Mouse (Mus musculus): ENCODE results near the gene Jak2. TPM values are rescaled to one million over a fixed set of nuclear protein-coding genes. Genes with fewer than 3 reads are reported as not detected.

Gene Jak2
- polyA plus RNA-seq, 1 experiment from 2014 or later: 5.9 TPM

DNA sequence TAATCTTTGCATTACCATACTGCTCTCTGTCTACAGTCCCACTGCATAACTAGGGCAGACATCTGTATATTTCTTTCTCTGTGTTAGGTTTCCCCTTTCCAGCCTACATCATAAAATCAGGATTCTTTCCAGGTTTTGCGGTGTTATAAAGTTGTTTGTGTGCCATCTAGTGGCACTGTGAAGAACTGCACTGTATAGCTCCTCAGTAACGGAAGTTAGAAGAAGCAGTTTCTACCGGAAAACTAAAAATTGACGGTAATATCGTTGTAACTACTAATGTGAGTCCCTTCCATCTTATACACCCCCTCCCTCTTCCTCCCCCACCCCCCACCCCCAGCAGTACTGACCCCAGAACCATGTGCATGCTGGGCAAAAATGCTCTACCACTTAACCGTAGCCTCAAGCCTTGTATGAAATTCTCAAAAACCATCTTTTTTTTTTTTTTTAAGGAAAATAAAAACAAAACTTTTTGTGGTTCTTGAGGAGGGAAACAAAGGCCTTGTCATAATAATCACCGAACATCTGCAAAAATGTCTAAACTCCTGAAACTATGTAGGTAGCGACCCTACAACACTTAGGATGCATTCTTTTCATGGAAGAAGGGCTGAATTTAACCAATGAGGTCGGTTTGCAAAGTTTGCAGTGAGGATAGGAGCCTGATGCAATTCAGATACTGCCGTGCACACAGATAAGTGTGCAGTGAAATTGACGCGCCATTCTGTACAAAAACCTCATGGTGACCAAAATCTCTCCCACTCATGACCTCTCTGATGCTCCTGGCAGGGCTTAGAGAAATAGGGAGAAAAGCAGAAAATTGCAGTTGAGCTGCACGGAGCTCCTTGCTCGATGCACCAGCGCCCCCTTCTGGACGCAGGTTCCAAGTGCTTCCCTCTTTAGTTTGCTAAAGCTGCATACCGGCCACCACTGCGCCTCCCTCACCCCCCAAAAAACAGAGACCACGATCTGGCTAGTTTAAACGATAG lies 103.6 kb downstream of the Jak2 start:
- 2% methylated on average over 20 of the region's 20 CpGs for WGBS (ENCODE audit: insufficient replicate concordance)

DNA sequence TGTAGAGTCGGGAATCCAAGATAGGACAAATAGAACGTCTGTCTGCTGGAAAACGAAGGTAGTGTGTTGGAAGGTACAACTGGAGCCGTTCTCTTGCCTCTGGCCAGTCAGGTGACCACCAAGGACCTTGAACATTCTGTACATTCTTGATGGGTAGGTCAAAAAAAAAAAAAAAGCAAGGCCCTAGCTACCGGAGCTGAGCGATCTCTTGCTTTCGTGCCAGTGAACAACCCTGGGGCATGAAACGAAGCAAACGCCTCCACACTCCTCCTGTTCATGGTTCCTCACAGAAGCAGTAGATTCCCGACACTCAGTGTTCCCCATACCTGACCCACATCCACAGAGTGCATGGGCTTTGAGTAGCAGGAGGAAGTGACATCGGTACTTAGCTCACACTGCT lies 104.7 kb downstream of the Jak2 start:
- Histone ChIP-seq H3K9me3 (replicated peaks; ENCODE audit: control insufficient read depth, low read length) (no peaks in the 10 kb centered on the region), H3K4me1 (ENCODE audit: control insufficient read depth, low read depth, low read length) (peaks cover 16% of the 10 kb centered on the region), H3K27ac (ENCODE audit: low read length) (no peak overlapping the region), H3K36me3 (ENCODE audit: control insufficient read depth, insufficient read depth) (no peaks in the 10 kb centered on the region; the same call in 1 of the 2 replicates), H3K4me2 (ENCODE audit: low read depth, low read length) (no peak overlapping the region), H3K9ac (ENCODE audit: low read depth, low read length) (no peak overlapping the region), H3K4me3 (ENCODE audit: low read depth, low read length) (no peak overlapping the region), H3K27me3 (ENCODE audit: control insufficient read depth, insufficient read depth, low read depth, low read length) (no peaks in the 10 kb centered on the region)
- ATAC-seq (ENCODE audit: low read depth): peak; percentile 35; the same call in 1 of the 2 replicates
- 74% methylated on average over 11 of the region's 11 CpGs for WGBS (ENCODE audit: insufficient replicate concordance)

More for the DNA sequence above, 103.6 kb downstream of the Jak2 start:
- H3K4me2 ChIP-seq (ENCODE audit: low read depth, low read length): peak overlapping the region; percentile 90
- no peaks in the 10 kb centered on the region; the same call in 1 of the 2 replicates for H3K36me3 ChIP-seq (ENCODE audit: control insufficient read depth, insufficient read depth)
- ATAC-seq (ENCODE audit: low read depth): peak; percentile 68
- H3K9me3 ChIP-seq (replicated peaks; ENCODE audit: control insufficient read depth, low read length): no peaks in the 10 kb centered on the region
- H3K27me3 ChIP-seq (ENCODE audit: control insufficient read depth, insufficient read depth, low read depth, low read length): no peaks in the 10 kb centered on the region
- peaks cover 5% of the 10 kb centered on the region for H3K4me1 ChIP-seq (ENCODE audit: control insufficient read depth, low read depth, low read length)
- H3K27ac ChIP-seq (ENCODE audit: low read length): peak overlapping the region; percentile 39; the same call in 1 of the 2 replicates
- H3K4me3 ChIP-seq (ENCODE audit: low read depth, low read length): peak overlapping the region; percentile 59
- peak overlapping the region; percentile 18 for H3K9ac ChIP-seq (ENCODE audit: low read depth, low read length)

DNA sequence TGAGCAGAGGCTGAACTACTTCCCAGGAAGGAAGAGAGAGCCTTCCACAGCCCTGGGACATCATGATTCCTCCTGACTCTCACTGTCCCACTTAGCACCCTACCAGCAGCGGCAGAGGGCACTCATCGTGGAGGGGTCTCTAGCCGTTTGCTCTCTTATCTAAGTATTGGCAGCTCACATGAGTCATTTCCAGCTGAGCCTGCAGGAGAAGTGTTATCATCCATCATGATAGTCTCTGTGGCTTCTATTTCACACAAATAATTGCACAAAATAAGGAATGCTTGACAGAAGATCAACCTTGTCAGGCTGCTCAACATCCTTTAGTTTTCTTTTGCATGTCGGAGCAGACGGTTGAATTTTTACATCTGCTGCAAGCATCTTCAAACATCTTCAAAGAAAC lies 108.6 kb downstream of the Jak2 start:
- Histone ChIP-seq H3K4me1 (ENCODE audit: control insufficient read depth, low read depth, low read length) (peaks cover 23% of the 10 kb centered on the region), H3K27ac (ENCODE audit: low read length) (no peak overlapping the region), H3K9me3 (replicated peaks; ENCODE audit: control insufficient read depth, low read length) (no peaks in the 10 kb centered on the region), H3K27me3 (ENCODE audit: control insufficient read depth, insufficient read depth, low read depth, low read length) (no peaks in the 10 kb centered on the region), H3K36me3 (ENCODE audit: control insufficient read depth, insufficient read depth) (no peaks in the 10 kb centered on the region; the same call in 1 of the 2 replicates), H3K9ac (ENCODE audit: low read depth, low read length) (no peak overlapping the region), H3K4me2 (ENCODE audit: low read depth, low read length) (0 out of 2 replicates have a peak overlapping the region, but pooled peaks have one; percentile 92), H3K4me3 (ENCODE audit: low read depth, low read length) (no peak overlapping the region)
- 30% methylated on average over 5 of the region's 5 CpGs for WGBS (ENCODE audit: insufficient replicate concordance)
- ATAC-seq (ENCODE audit: low read depth): no peak

DNA sequence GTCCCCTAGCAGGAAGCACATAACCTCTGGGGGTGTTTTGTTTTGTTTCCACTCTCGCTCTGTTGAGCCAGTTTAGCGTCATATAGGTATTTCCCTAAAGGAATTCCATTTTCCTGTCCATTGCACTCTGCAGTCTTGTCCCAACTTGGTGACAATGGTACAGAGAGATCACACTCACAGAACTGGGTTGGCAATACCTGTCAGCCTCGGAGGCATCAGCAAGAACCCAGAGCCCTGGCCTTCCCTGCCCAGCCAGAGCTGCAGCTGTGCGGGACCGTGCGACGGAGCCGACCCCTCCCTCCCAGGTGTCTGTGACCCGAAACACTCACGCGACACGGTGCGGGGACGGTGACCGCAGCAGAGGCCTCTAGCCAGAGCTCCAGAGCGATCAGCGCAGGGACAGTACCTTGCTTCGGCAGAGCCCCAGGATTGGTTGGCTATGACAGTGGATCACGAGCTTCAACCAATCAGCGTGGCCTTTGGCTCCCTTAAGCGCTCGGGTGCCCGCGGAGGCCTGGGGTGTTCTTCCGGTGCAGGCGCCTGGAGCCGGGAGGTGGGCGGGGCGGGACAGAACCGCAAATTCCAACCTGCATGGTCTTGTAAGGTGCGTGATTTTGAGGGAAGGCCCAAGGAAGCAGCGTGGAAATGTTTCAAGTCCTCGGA lies 110.0 kb downstream of the Jak2 start:
- peak overlapping the region; percentile 86 for H3K9ac ChIP-seq (ENCODE audit: low read depth, low read length)
- ATAC-seq (ENCODE audit: low read depth): peak; percentile 100
- no peaks in the 10 kb centered on the region for H3K9me3 ChIP-seq (replicated peaks; ENCODE audit: control insufficient read depth, low read length)
- H3K27me3 ChIP-seq (ENCODE audit: control insufficient read depth, insufficient read depth, low read depth, low read length): no peaks in the 10 kb centered on the region
- H3K4me3 ChIP-seq (ENCODE audit: low read depth, low read length): peak overlapping the region; percentile 76
- H3K4me1 ChIP-seq (ENCODE audit: control insufficient read depth, low read depth, low read length): peaks cover 27% of the 10 kb centered on the region
- WGBS (ENCODE audit: insufficient replicate concordance): 2% methylated on average over 33 of the region's 33 CpGs
- H3K27ac ChIP-seq (ENCODE audit: low read length): peak overlapping the region; percentile 70
- peak overlapping the region; percentile 92 for H3K4me2 ChIP-seq (ENCODE audit: low read depth, low read length)
- H3K36me3 ChIP-seq (ENCODE audit: control insufficient read depth, insufficient read depth): no peaks in the 10 kb centered on the region; the same call in 1 of the 2 replicates

DNA sequence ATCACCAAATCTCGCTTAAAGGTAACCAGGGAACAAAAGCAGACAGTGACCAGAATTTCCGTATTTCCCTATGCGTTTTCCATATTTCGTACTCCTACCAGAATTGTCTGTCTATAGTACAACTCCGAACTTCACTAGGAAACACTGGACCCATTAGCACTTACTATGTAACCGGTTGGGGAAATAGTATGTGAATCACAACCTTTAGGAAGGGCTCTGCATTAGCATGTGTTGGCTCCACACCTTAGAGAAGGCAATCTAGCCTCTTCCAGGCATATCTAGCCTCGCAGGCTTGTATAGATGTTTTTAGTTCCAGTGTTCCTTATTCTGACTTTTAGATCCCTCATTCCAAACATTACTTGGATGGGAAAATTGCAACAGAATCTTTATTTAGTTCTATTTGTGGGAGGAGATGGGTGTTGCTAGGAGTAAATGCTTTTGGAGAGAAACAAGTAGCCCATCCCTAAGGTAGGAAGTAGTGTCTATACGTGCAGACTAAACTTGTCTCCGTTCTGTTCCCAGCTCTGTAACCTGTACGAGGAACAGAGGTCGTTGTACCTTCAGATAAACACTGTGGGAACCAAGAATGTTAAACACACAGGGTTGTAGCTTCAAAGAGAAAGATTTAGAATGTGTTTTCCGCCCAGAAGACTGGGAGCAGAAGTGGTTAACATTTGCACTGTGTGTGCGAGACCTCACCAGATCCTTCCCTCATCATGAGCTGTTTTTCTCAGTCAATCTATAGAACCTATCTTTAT lies 110.7 kb downstream of the Jak2 start:
- peaks cover 30% of the 10 kb centered on the region for H3K4me1 ChIP-seq (ENCODE audit: control insufficient read depth, low read depth, low read length)
- H3K27me3 ChIP-seq (ENCODE audit: control insufficient read depth, insufficient read depth, low read depth, low read length): no peaks in the 10 kb centered on the region
- H3K4me2 ChIP-seq (ENCODE audit: low read depth, low read length): peak overlapping the region; percentile 92
- H3K27ac ChIP-seq (ENCODE audit: low read length): peak overlapping the region; percentile 67
- H3K36me3 ChIP-seq (ENCODE audit: control insufficient read depth, insufficient read depth): no peaks in the 10 kb centered on the region; the same call in 1 of the 2 replicates
- ATAC-seq (ENCODE audit: low read depth): no peak
- peak overlapping the region; percentile 86 for H3K9ac ChIP-seq (ENCODE audit: low read depth, low read length)
- WGBS (ENCODE audit: insufficient replicate concordance): 29% methylated on average over 13 of the region's 13 CpGs
- no peaks in the 10 kb centered on the region for H3K9me3 ChIP-seq (replicated peaks; ENCODE audit: control insufficient read depth, low read length)
- H3K4me3 ChIP-seq (ENCODE audit: low read depth, low read length): peak overlapping the region; percentile 76

Other genes with a start within 250 kb of the Jak2 start
- gene Ak3, start 203.9 kb upstream of the Jak2 start, polyA plus RNA-seq (2015; fragmentation: Nextera tagmentation; extraction: Ambion mirVana): 42.0 and 47.7 TPM in 2 replicates
- gene Rcl1, start 150.5 kb upstream of the Jak2 start, polyA plus RNA-seq (2015; fragmentation: Nextera tagmentation; extraction: Ambion mirVana): 69.9 and 73.3 TPM in 2 replicates
- gene Insl6, start 73.5 kb downstream of the Jak2 start, polyA plus RNA-seq (2015; fragmentation: Nextera tagmentation; extraction: Ambion mirVana): 0.91 and 1.1 TPM in 2 replicates
- gene Rln1, start 82.8 kb downstream of the Jak2 start, polyA plus RNA-seq (2015; fragmentation: Nextera tagmentation; extraction: Ambion mirVana): not detected in 2 replicates
- gene Plgrkt, start 115.6 kb downstream of the Jak2 start, polyA plus RNA-seq (2015; fragmentation: Nextera tagmentation; extraction: Ambion mirVana): 33.9 and 34.2 TPM in 2 replicates
- gene Cd274, start 115.6 kb downstream of the Jak2 start, polyA plus RNA-seq (2015; fragmentation: Nextera tagmentation; extraction: Ambion mirVana): 0.96 and 1.0 TPM in 2 replicates
- gene Pdcd1lg2, start 159.1 kb downstream of the Jak2 start, polyA plus RNA-seq (2015; fragmentation: Nextera tagmentation; extraction: Ambion mirVana): 0.05 and 0.08 TPM in 2 replicates

All from liver, embryonic 16.5 days (tissue).